Comparison of ENCODE assay signal across 9 mouse cellular contexts in the genomic region with DNA sequence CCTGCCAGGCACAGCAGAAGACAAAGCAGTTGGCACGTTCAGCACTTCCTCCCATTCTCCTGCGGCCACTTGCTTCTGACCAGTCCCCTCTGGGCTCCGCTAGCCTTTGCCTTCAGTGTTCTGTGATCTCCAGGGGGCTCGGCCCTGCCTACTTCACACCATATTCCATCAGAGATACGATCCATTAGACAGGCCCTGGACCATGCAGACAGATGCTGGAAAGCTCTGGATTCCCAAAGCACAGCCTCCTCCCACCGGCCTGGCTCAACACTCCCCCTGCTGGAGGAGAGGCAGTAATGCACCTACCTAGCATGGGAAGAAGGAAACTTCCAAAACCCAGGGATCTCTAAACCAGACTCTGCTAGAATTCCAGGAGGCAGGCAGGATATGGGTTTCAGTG. TPM values are rescaled to one million over a fixed set of nuclear protein-coding genes. Genes with fewer than 3 reads are reported as not detected.
A peak's percentile ranks its signal among the peaks of the same experiment; 100 is the strongest.
DNase-seq lines count a peak whose midpoint lies in the region; ATAC-seq and TF ChIP-seq lines count a peak whose summit lies in the region.
"Had no signal": no experiment of that assay in that cellular context is flagged by ENCODE, and none has a peak within 500 bp of the region (broad histone marks: within the 10 kb centered on the region; RNA-seq: fewer than 3 reads in every experiment).

No protein-coding gene starts in this region.

- H3K27me3 ChIP-seq in kidney, embryonic 14.5 days (ENCODE audit: control insufficient read depth, insufficient read depth, low read length) = peaks cover 3% of the 10 kb centered on the region; the same call in 1 of the 2 replicates
- H3K27me3 ChIP-seq in G1E (ENCODE audit: insufficient read depth, low read length) = peaks cover 6% of the 10 kb centered on the region; the same call in 1 of the 2 replicates
- no peaks in the 10 kb centered on the region for H3K27me3 ChIP-seq in cerebellum, adult 2 months (ENCODE audit: control insufficient read depth, insufficient read depth, low read length)
- H3K27me3 ChIP-seq in limb, embryonic 10.5 days (ENCODE audit: low read depth, poor library complexity, severe bottlenecking) = peaks cover 17% of the 10 kb centered on the region

- TF ChIP-seq POLR2A in cerebellum, adult 2 months (IDR thresholded peaks at IDR 0.05; ENCODE audit: borderline replicate concordance, insufficient read depth, low read length) = no peak

- peak; percentile 85 for ATAC-seq in kidney, embryonic 14.5 days (ENCODE audit: low FRiP score, low TSS enrichment)
- peak; percentile 57 for ATAC-seq in G1E (ENCODE audit: extremely low read depth, insufficient number of reproducible peaks, low FRiP score, poor library complexity, severe bottlenecking)

- H3K9ac ChIP-seq in kidney, embryonic 14.5 days (ENCODE audit: low read depth, low read length) = no peak overlapping the region
- H3K9ac ChIP-seq: embryonic facial prominence, embryonic 13.5 days had no signal

- no peaks in the 10 kb centered on the region for H3K9me3 ChIP-seq in kidney, embryonic 14.5 days (ENCODE audit: control insufficient read depth, low read length)
- no peaks in the 10 kb centered on the region for H3K9me3 ChIP-seq in G1E (replicated peaks)
- no peaks in the 10 kb centered on the region for H3K9me3 ChIP-seq in limb, embryonic 10.5 days (replicated peaks)
- H3K9me3 ChIP-seq: embryonic facial prominence, embryonic 13.5 days had no signal

- WGBS in kidney, embryonic 14.5 days = 17% methylated on average over 6 of the region's 6 CpGs
- 12% methylated on average over 6 of the region's 6 CpGs for WGBS in cerebellum, adult 2 months
- WGBS in limb, embryonic 10.5 days = 46% methylated on average over 6 of the region's 6 CpGs

- H3K4me2 ChIP-seq in kidney, embryonic 14.5 days (replicated peaks; ENCODE audit: low read depth, low read length) = no peak overlapping the region
- H3K4me2 ChIP-seq: embryonic facial prominence, embryonic 13.5 days had no signal

- no peak overlapping the region for H3K27ac ChIP-seq in kidney, embryonic 14.5 days (ENCODE audit: low read depth, low read length)
- H3K27ac ChIP-seq in cerebellum, adult 2 months (ENCODE audit: insufficient read depth, low read length) = no peak overlapping the region
- no peak overlapping the region for H3K27ac ChIP-seq in limb, embryonic 10.5 days
- H3K27ac ChIP-seq: embryonic facial prominence, embryonic 13.5 days had no signal

- no peak for DNase-seq in kidney, adult 11 months
- peak; percentile 63 for DNase-seq in G1E (ENCODE audit: low spot score)
- peak; percentile 51 to 59 for DNase-seq in cerebellum, adult 2 months
- DNase-seq in forelimb bud, embryonic 11.5 days (ENCODE audit: low read depth, low spot score) = peak; percentile 58
- peak; percentile 69 for DNase-seq in limb, embryonic 10.5 days (ENCODE audit: low spot score)
- peak; percentile 67 for DNase-seq in neural tube, embryonic 10.5 days (ENCODE audit: extremely low spot score, low spot score)
- no peak for DNase-seq in urinary bladder, postnatal 36 days (ENCODE audit: low spot score in 2 of 2)

- peak; percentile 95 for TF ChIP-seq CTCF in G1E (IDR thresholded peaks at IDR 0.05; ENCODE audit: low read depth, low read length)
- TF ChIP-seq CTCF in cerebellum, adult 2 months (IDR thresholded peaks at IDR 0.05; ENCODE audit: borderline replicate concordance, insufficient read depth, low read depth, low read length) = peak; percentile 93

- no peak overlapping the region for H3K4me3 ChIP-seq in kidney, embryonic 14.5 days (ENCODE audit: low read length)
- H3K4me3 ChIP-seq in G1E (ENCODE audit: low read depth, low read length) = no peak overlapping the region
- H3K4me3 ChIP-seq in cerebellum, adult 2 months (replicated peaks; ENCODE audit: insufficient read depth, low read depth, low read length) = no peak overlapping the region
- H3K4me3 ChIP-seq in limb, embryonic 10.5 days = no peak overlapping the region
- H3K4me3 ChIP-seq: embryonic facial prominence, embryonic 13.5 days had no signal

- no peaks in the 10 kb centered on the region for H3K4me1 ChIP-seq in kidney, embryonic 14.5 days (ENCODE audit: control insufficient read depth, insufficient read depth, low read length)
- H3K4me1 ChIP-seq in G1E (ENCODE audit: insufficient read depth, low read depth, low read length) = no peaks in the 10 kb centered on the region
- H3K4me1 ChIP-seq in cerebellum, adult 2 months (ENCODE audit: control insufficient read depth, insufficient read depth, low read length) = no peaks in the 10 kb centered on the region
- H3K4me1 ChIP-seq in limb, embryonic 10.5 days = no peaks in the 10 kb centered on the region
- H3K4me1 ChIP-seq: embryonic facial prominence, embryonic 13.5 days had no signal

- H3K36me3 ChIP-seq in kidney, embryonic 14.5 days (ENCODE audit: control insufficient read depth, insufficient read depth, low read length) = no peaks in the 10 kb centered on the region
- no peaks in the 10 kb centered on the region for H3K36me3 ChIP-seq in G1E (replicated peaks)
- H3K36me3 ChIP-seq in limb, embryonic 10.5 days = no peaks in the 10 kb centered on the region

RNA-seq across cellular contexts. Expression of gene Kcnc4, which starts 12.8 kb away (rescaled TPM):
- 0.16 TPM in 1 of 2 replicates, not detected in the other for polyA plus RNA-seq in kidney, embryonic 14.5 days (2014; fragmentation: Nextera tagmentation; extraction: Ambion mirVana)
- total RNA-seq in G1E (2014; fragmentation: Nextera tagmentation) (not detected in 2 replicates), G1E (2017) (0.06 and 0.11 TPM in 2 replicates)
- polyA plus RNA-seq in G1E (2012) = not detected in 2 replicates
- 59.7 and 62.3 TPM in 2 replicates for polyA plus RNA-seq in cerebellum, adult 2 months (2012; rRNA removed)
- not detected in 2 replicates for polyA plus RNA-seq in limb, embryonic 10.5 days (2016; fragmentation: Nextera tagmentation; extraction: Ambion mirVana)

RNA-seq across cellular contexts. Expression of gene Slc6a17, which starts 45.6 kb away (rescaled TPM):
- 1.7 and 2.9 TPM in 2 replicates for polyA plus RNA-seq in kidney, embryonic 14.5 days (2014; fragmentation: Nextera tagmentation; extraction: Ambion mirVana)
- 1.2 TPM in 1 of 2 replicates, not detected in the other for total RNA-seq in G1E (2014; fragmentation: Nextera tagmentation)
- 0.11 and 0.12 TPM in 2 replicates for total RNA-seq in G1E (2017)
- not detected in 2 replicates for polyA plus RNA-seq in G1E (2012)
- polyA plus RNA-seq in cerebellum, adult 2 months (2012; rRNA removed) = 158 and 176 TPM in 2 replicates
- polyA plus RNA-seq in limb, embryonic 10.5 days (2016; fragmentation: Nextera tagmentation; extraction: Ambion mirVana) = 6.0 and 6.3 TPM in 2 replicates

Comparison
In these comparisons a context has a peak if more than half of its experiments do, and no peak if none do; other contexts are left out.
1. DNase-seq: peak in G1E (single experiment), cerebellum, adult 2 months (2 of 2), forelimb bud, embryonic 11.5 days (single experiment), limb, embryonic 10.5 days (single experiment) and neural tube, embryonic 10.5 days (single experiment); none in kidney, adult 11 months (single experiment) and urinary bladder, postnatal 36 days (0 of 2).
2. RNA of gene Kcnc4, which starts 12.8 kb away (polyA plus RNA-seq): 59.7 to 62.3 TPM in cerebellum, adult 2 months; 0.16 TPM in kidney, embryonic 14.5 days, not detected in limb, embryonic 10.5 days and not detected in G1E; every median in the first group is over 10 times any median in the second.
3. RNA of gene Slc6a17, which starts 45.6 kb away (polyA plus RNA-seq): 158 to 176 TPM in cerebellum, adult 2 months; 6.0 to 6.3 TPM in limb, embryonic 10.5 days, 1.7 to 2.9 TPM in kidney, embryonic 14.5 days and not detected in G1E; every median in the first group is over 10 times any median in the second.